Mouse (Mus musculus) CH12.LX (cell line): ENCODE data around the gene Wnt3a. TPM values are rescaled to one million over a fixed set of nuclear protein-coding genes. Genes with fewer than 3 reads are reported as not detected.

Experiments
- DNase-seq: peaks from one replicate; pipeline ENCODE4 v3.0.0-alpha.2; 2013; ENCODE audit errors: extremely low read depth
- H3K27ac ChIP-seq: 2 replicates; pipeline ENCODE4 v1.5.1; 2012; ENCODE audit warnings: low read depth, mild to moderate bottlenecking, control low read depth, moderate library complexity; ENCODE audit not compliant: insufficient read depth
- H3K27me3 ChIP-seq: replicated peaks from 2 replicates; pipeline ENCODE3; 2012; ENCODE audit warnings: inconsistent platforms
- H3K36me3 ChIP-seq, 2 experiments: replicated peaks in 1 of 2; 2 replicates each; pipeline versions ENCODE3 to v1.6.1; 2012; ENCODE audit warnings: inconsistent platforms in 1 of 2, low read length in 1 of 2, mild to moderate bottlenecking in 1 of 2, mixed read lengths in 1 of 2, moderate library complexity in 1 of 2; ENCODE audit not compliant: control insufficient read depth in 1 of 2, insufficient read depth in 1 of 2
- H3K4me1 ChIP-seq, 2 experiments: 2 replicates each; pipeline ENCODE4 v1.6.1; 2012; ENCODE audit warnings: inconsistent platforms in 1 of 2, moderate library complexity in 1 of 2; ENCODE audit not compliant: insufficient read depth in 2 of 2, control insufficient read depth in 1 of 2
- H3K4me2 ChIP-seq: 2 replicates; pipeline ENCODE4 v1.6.1; 2012; ENCODE audit warnings: low read depth, mild to moderate bottlenecking, control low read depth; ENCODE audit not compliant: poor library complexity, insufficient read depth, severe bottlenecking
- H3K4me3 ChIP-seq, 3 experiments: fragments of 150-350 bp in 1 of 3; sonication (generic) in 1 of 3; replicated peaks in 1 of 3; 2 replicates each; pipeline versions ENCODE3 to v1.5.1; 2011 to 2012; ENCODE audit warnings: low read depth in 2 of 3, low read length in 2 of 3, mild to moderate bottlenecking in 2 of 3, moderate library complexity in 2 of 3, control low read depth in 1 of 3, improper control_type of control experiment in 1 of 3, inconsistent platforms in 1 of 3, mixed read lengths in 1 of 3; ENCODE audit not compliant: poor library complexity in 1 of 3
- H3K79me2 ChIP-seq: replicated peaks from 2 replicates; pipeline ENCODE4 v1.6.1; 2012; ENCODE audit warnings: mild to moderate bottlenecking, moderate library complexity; ENCODE audit not compliant: control insufficient read depth, poor library complexity, insufficient read depth, severe bottlenecking; ENCODE audit errors: extremely low read depth
- H3K9ac ChIP-seq: 2 replicates; pipeline ENCODE4 v1.6.1; 2012; ENCODE audit warnings: low read depth, mild to moderate bottlenecking, control low read depth, moderate library complexity; ENCODE audit not compliant: insufficient read depth
- H3K9me3 ChIP-seq: replicated peaks from 2 replicates; pipeline ENCODE3; 2012; ENCODE audit warnings: low read length, inconsistent platforms, mixed read lengths
- BHLHE40 ChIP-seq: IDR thresholded peaks from 2 replicates; pipeline ENCODE4 v1.6.1; 2011; ENCODE audit warnings: mild to moderate bottlenecking, low read depth, low read length, improper control_type of control experiment
- CHD2 ChIP-seq: IDR thresholded peaks from 2 replicates; pipeline ENCODE4 v1.6.1; 2011; ENCODE audit warnings: low read length, improper control_type of control experiment
- CTCF ChIP-seq, 2 experiments: IDR thresholded peaks in 1 of 2; conservative IDR thresholded peaks in 1 of 2; 2 replicates each; pipeline ENCODE4 v1.5.1; 2011 to 2012; ENCODE audit warnings: low read depth in 2 of 2, low read length in 2 of 2, improper control_type of control experiment in 1 of 2, inconsistent platforms in 1 of 2, mild to moderate bottlenecking in 1 of 2, moderate library complexity in 1 of 2
- ELF1 ChIP-seq: IDR thresholded peaks from 2 replicates; pipeline ENCODE4 v1.6.1; 2014; ENCODE audit warnings: low read depth, mild to moderate bottlenecking, inconsistent platforms, low read length, improper control_type of control experiment
- EP300 ChIP-seq: IDR thresholded peaks from 2 replicates; pipeline ENCODE4 v1.6.1; 2011; ENCODE audit warnings: low read length, improper control_type of control experiment
- HCFC1 ChIP-seq: IDR thresholded peaks from 2 replicates; pipeline ENCODE4 v1.6.1; 2012; ENCODE audit warnings: low read depth, mild to moderate bottlenecking, inconsistent platforms, low read length, improper control_type of control experiment
- JUN ChIP-seq: IDR thresholded peaks from 2 replicates; pipeline ENCODE4 v1.6.1; 2011; ENCODE audit warnings: low read depth, mild to moderate bottlenecking, low read length, improper control_type of control experiment, moderate library complexity; ENCODE audit not compliant: insufficient read depth
- MAFK ChIP-seq: IDR thresholded peaks from 2 replicates; pipeline ENCODE4 v1.6.1; 2011; ENCODE audit warnings: low read length, improper control_type of control experiment; ENCODE audit not compliant: insufficient replicate concordance
- MAZ ChIP-seq: IDR thresholded peaks from 2 replicates; pipeline ENCODE4 v1.6.1; 2012; ENCODE audit warnings: low read depth, mild to moderate bottlenecking, inconsistent platforms, low read length, improper control_type of control experiment, moderate library complexity
- MEF2A ChIP-seq: IDR thresholded peaks from 2 replicates; pipeline ENCODE4 v1.6.1; 2014; ENCODE audit warnings: low read depth, mild to moderate bottlenecking, inconsistent platforms, low read length, improper control_type of control experiment, borderline replicate concordance
- NRF1 ChIP-seq: IDR thresholded peaks from 2 replicates; pipeline ENCODE4 v1.6.1; 2014; ENCODE audit warnings: low read depth, mild to moderate bottlenecking, inconsistent platforms, low read length, improper control_type of control experiment, moderate library complexity
- PAX5 ChIP-seq: IDR thresholded peaks from 2 replicates; pipeline ENCODE4 v1.6.1; 2012; ENCODE audit warnings: low read length, inconsistent platforms, mixed read lengths
- POLR2A ChIP-seq: IDR thresholded peaks from 2 replicates; pipeline ENCODE4 v1.6.1; 2011; ENCODE audit warnings: low read depth, mild to moderate bottlenecking, improper control_type of control experiment, low read length
- RAD21 ChIP-seq: IDR thresholded peaks from 2 replicates; pipeline ENCODE4 v1.6.1; 2011; ENCODE audit warnings: low read depth, mild to moderate bottlenecking, low read length, improper control_type of control experiment, moderate library complexity
- RCOR1 ChIP-seq: conservative IDR thresholded peaks from 2 replicates; pipeline ENCODE4 v1.6.1; 2012; ENCODE audit warnings: low read depth, mild to moderate bottlenecking, inconsistent platforms, low read length, improper control_type of control experiment
- SIN3A ChIP-seq: IDR thresholded peaks from 2 replicates; pipeline ENCODE4 v1.6.1; 2012; ENCODE audit warnings: low read length, improper control_type of control experiment, inconsistent platforms
- SMC3 ChIP-seq: IDR thresholded peaks from 2 replicates; pipeline ENCODE4 v1.6.1; 2011; ENCODE audit warnings: low read depth, low read length, improper control_type of control experiment
- TCF12 ChIP-seq: IDR thresholded peaks from 2 replicates; pipeline ENCODE4 v1.6.1; 2014; ENCODE audit warnings: low read depth, mild to moderate bottlenecking, inconsistent platforms, low read length, improper control_type of control experiment
- UBTF ChIP-seq: IDR thresholded peaks from 2 replicates; pipeline ENCODE4 v1.6.1; 2012; ENCODE audit warnings: low read depth, mild to moderate bottlenecking, inconsistent platforms, low read length, improper control_type of control experiment, moderate library complexity
- USF1 ChIP-seq: IDR thresholded peaks from 2 replicates; pipeline ENCODE4 v1.6.1; 2014; ENCODE audit warnings: low read depth, mild to moderate bottlenecking, inconsistent platforms, low read length, improper control_type of control experiment
- USF2 ChIP-seq: conservative IDR thresholded peaks from 2 replicates; pipeline ENCODE4 v1.6.1; 2011; ENCODE audit warnings: low read depth, low read length, improper control_type of control experiment
- ZC3H11A ChIP-seq: IDR thresholded peaks from 2 replicates; pipeline ENCODE4 v1.6.1; 2012; ENCODE audit warnings: low read depth, mild to moderate bottlenecking, inconsistent platforms, low read length, improper control_type of control experiment
- ZKSCAN1 ChIP-seq: IDR thresholded peaks from 2 replicates; pipeline ENCODE4 v1.6.1; 2012; ENCODE audit warnings: low read depth, inconsistent platforms, low read length, improper control_type of control experiment, borderline replicate concordance
- ZMIZ1 ChIP-seq: IDR thresholded peaks from 2 replicates; pipeline ENCODE4 v1.6.1; 2012; ENCODE audit warnings: low read depth, mild to moderate bottlenecking, inconsistent platforms, low read length, improper control_type of control experiment
- dilution Hi-C: fragments of 300-500 bp; cut with MboI; formaldehyde crosslinking; loops from 2 replicates; pipeline ENCODE4 v1.14.3; 2020; ENCODE audit warnings: low sequenced_read_pairs; ENCODE audit not compliant: extremely low pct_unique_long_range_greater_than_20kb, extremely low pct_ligation_motif_present
- in situ Hi-C: fragments of 300-500 bp; cut with MboI; formaldehyde crosslinking; loops from 3 replicates; pipeline ENCODE4 v1.14.3; 2019; ENCODE audit warnings: low sequenced_read_pairs, low pct_ligation_motif_present, low pct_unique_long_range_greater_than_20kb, mixed read lengths
- polyA plus RNA-seq: library from polyadenylated mRNA; unstranded; fragments of >175 nt; gene quantifications from 2 replicates; pipeline ENCODE4 v1.2.1, GENCODE M21; 2012; ENCODE audit warnings: low read depth; ENCODE audit not compliant: insufficient read length
- total RNA-seq, 2 experiments: library from RNA; depleted of rRNA; stranded (reverse); fragments of 300-350 nt in 1 of 2; fragments of >200 nt in 1 of 2; gene quantifications; 2 replicates each; pipeline ENCODE4 v1.2.3; 2012 to 2014

The Wnt3a gene
- total and polyA plus RNA-seq, 3 experiments, result not detected

- no peak overlapping the region for H3K27ac ChIP-seq
- DNase-seq, result no peak
- no peaks in the 10 kb centered on the region for H3K36me3 ChIP-seq
- H3K79me2 ChIP-seq, result no peaks in the 10 kb centered on the region
- dilution Hi-C loops, result no loop called here
- H3K4me3 ChIP-seq, result no peak overlapping the region
- no peak overlapping the region for H3K4me2 ChIP-seq
- H3K27me3 ChIP-seq, result peaks cover 96% of the 10 kb centered on the region
- TF ChIP-seq MEF2A (no peak), RCOR1 (no peak), ZC3H11A (no peak), JUN (no peak), USF2 (no peak), USF1 (no peak), EP300 (no peak), POLR2A (no peak), PAX5 (no peak), ELF1 (no peak), SIN3A (no peak), UBTF (no peak), TCF12 (no peak), ZMIZ1 (no peak), CHD2 (no peak), BHLHE40 (no peak), ZKSCAN1 (no peak), HCFC1 (no peak), MAZ (no peak), MAFK (no peak)
- TF ChIP-seq, all 38 proteins: peak for 0
- Histone ChIP-seq H3K9me3 (peaks cover 13% of the 10 kb centered on the region), H3K4me1 (peaks cover 0 to 3% of the 10 kb centered on the region in 2 experiments; a peak in 1 of 4 replicates), H3K9ac (no peak overlapping the region)
- in situ Hi-C loops, result no loop called here
Measured at GRCm38 (mm10) chr11:59308164-59308542, 17.6 kb upstream of the Wnt3a start.

DNA sequence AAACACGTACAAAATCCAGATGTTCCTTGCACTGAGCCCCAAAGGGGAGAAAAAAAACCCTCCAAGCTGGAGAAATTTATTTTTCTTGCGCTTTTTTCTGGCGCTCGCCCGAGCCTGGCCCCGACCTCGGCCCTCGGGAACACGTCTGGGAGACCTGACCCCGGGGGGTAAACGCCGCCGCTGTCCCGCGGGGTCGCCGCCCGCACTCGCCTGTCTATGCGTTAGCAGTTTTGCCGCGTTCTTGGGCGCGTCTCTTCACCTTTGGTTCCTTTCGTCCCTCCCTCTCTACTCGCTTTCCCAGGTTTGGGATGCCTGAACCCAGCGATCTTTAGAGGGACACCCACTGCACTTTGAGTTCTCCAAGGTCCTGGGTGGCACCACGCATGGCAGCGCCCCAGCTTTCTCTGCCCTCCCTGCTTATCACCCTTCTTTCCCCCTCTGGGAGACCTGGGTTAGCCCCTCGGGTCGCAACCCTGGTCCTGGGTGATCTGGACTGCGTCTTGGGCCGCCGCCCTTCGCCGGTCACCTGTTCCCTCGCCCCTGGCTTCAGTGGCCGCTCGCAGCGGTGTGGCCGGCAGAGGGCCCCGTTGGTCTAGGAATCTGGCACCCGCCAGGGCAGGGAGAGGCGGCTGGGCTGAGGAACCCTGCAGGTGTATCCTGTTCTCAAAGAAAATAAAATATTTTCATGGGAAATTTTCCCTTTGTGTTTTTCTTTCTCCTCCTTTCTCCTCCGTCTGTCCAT, 17.0 kb upstream of the Wnt3a start:
- dilution Hi-C loops (no loop called here), in situ Hi-C loops (no loop called here)
- peak; percentile 73 for TF ChIP-seq RAD21
- no peak for TF ChIP-seq NRF1
- TF ChIP-seq CTCF (conservative IDR thresholded peaks at IDR 0.05 in 1 of 2, IDR thresholded peaks at IDR 0.05 in 1 of 2; ENCODE audit: low read depth in 2 of 2, low read length in 2 of 2), result peak in 1 of 2 experiments; percentile 82; a peak in 2 of 4 replicates
- TF ChIP-seq MAZ, result no peak
- TF ChIP-seq SMC3, result peak; percentile 79
- TF ChIP-seq ZC3H11A, result 0 out of 2 replicates have a peak, but pooled peaks have one; percentile 13
- Histone ChIP-seq H3K27me3 (peaks cover 93% of the 10 kb centered on the region), H3K4me1 (peaks cover 0 to 2% of the 10 kb centered on the region in 2 experiments; a peak in 1 of 4 replicates), H3K79me2 (no peaks in the 10 kb centered on the region), H3K4me2 (no peak overlapping the region), H3K27ac (no peak overlapping the region), H3K4me3 (no peak overlapping the region), H3K9ac (no peak overlapping the region), H3K36me3 (no peaks in the 10 kb centered on the region), H3K9me3 (peaks cover 13% of the 10 kb centered on the region)
- DNase-seq, result no peak
